Comparison of ENCODE assay signal across 8 mouse cellular contexts in the genomic region with DNA sequence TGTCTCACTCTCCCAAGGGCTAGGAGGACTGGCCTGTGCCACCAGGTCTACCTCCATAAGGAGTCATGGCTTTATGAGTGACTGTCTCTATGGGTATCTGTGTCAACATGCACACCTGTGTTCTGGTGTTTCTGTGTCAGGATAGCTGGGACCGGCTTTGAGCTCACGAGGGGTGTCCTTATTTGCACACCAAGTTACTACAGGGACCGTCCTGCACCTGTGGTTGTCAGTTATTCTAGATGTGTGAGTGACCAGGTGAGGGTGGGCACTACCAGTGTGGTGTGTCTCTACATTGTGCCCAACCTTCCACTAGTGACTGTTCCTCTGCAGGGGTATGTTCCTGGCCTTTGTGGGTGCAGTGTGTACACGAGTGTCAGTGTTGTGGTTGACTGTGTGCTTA. TPM values are rescaled to one million over a fixed set of nuclear protein-coding genes. Genes with fewer than 3 reads are reported as not detected.
DNase-seq lines count a peak whose midpoint lies in the region; ATAC-seq and TF ChIP-seq lines count a peak whose summit lies in the region.

No protein-coding gene starts in this region.

- peak overlapping the region; percentile 87 for H3K4me3 ChIP-seq in heart, embryonic 13.5 days
- peak overlapping the region; percentile 74 to 86; a peak in 3 of 4 replicates for H3K4me3 ChIP-seq in ES-E14 (ENCODE audit: insufficient read depth in 1 of 2, low read depth in 1 of 2, low read length in 2 of 2, poor library complexity in 1 of 2, severe bottlenecking in 1 of 2)
- peak overlapping the region; percentile 78 for H3K4me3 ChIP-seq in forebrain, postnatal 0 days (ENCODE audit: low read depth, low read length)
- peak overlapping the region; percentile 61; the same call in 1 of the 2 replicates for H3K4me3 ChIP-seq in liver, postnatal 0 days (ENCODE audit: low read depth, low read length)

- no peaks in the 10 kb centered on the region for H3K9me3 ChIP-seq in heart, embryonic 13.5 days
- no peaks in the 10 kb centered on the region for H3K9me3 ChIP-seq in ES-E14 (ENCODE audit: control insufficient read depth, insufficient read depth, low read depth, low read length)
- H3K9me3 ChIP-seq in forebrain, postnatal 0 days (ENCODE audit: low read length), result no peaks in the 10 kb centered on the region
- no peaks in the 10 kb centered on the region for H3K9me3 ChIP-seq in liver, postnatal 0 days (ENCODE audit: low read length)

- peak overlapping the region; percentile 79; the same call in 1 of the 2 replicates for H3K27ac ChIP-seq in heart, embryonic 13.5 days (replicated peaks)
- H3K27ac ChIP-seq in ES-E14 (ENCODE audit: insufficient read depth, low read depth, low read length, poor library complexity, severe bottlenecking), result no peak overlapping the region; the same call in 1 of the 2 replicates
- H3K27ac ChIP-seq in forebrain, postnatal 0 days (ENCODE audit: low read depth, low read length), result peak overlapping the region; percentile 98
- H3K27ac ChIP-seq in liver, postnatal 0 days (ENCODE audit: low read depth), result no peak overlapping the region

- 70% methylated on average over 4 of the region's 4 CpGs for WGBS in heart, embryonic 13.5 days
- WGBS in forebrain, postnatal 0 days, result 37% methylated on average over 4 of the region's 4 CpGs
- WGBS in liver, postnatal 0 days (ENCODE audit: insufficient replicate concordance), result 42% methylated on average over 4 of the region's 4 CpGs

- no peaks in the 10 kb centered on the region; the same call in 1 of the 2 replicates for H3K27me3 ChIP-seq in heart, embryonic 13.5 days (replicated peaks)
- 0 out of 2 replicates have a peak, but pooled peaks cover 3% of the 10 kb centered on the region for H3K27me3 ChIP-seq in forebrain, postnatal 0 days (ENCODE audit: insufficient read depth, low read length)
- peaks cover 9% of the 10 kb centered on the region; the same call in 1 of the 2 replicates for H3K27me3 ChIP-seq in liver, postnatal 0 days (ENCODE audit: insufficient read depth, low read length)

- TF ChIP-seq CTCF in forebrain, postnatal 0 days (IDR thresholded peaks at IDR 0.05; ENCODE audit: low read depth), result no peak
- no peak for TF ChIP-seq CTCF in liver, postnatal 0 days (IDR thresholded peaks at IDR 0.05; ENCODE audit: low read depth)

- peak overlapping the region; percentile 84 for H3K4me2 ChIP-seq in heart, embryonic 13.5 days
- peak overlapping the region; percentile 80 for H3K4me2 ChIP-seq in forebrain, postnatal 0 days (ENCODE audit: low read depth)
- H3K4me2 ChIP-seq in liver, postnatal 0 days (ENCODE audit: low read depth, low read length), result peak overlapping the region; percentile 93; the same call in 1 of the 2 replicates

- ATAC-seq in heart, embryonic 13.5 days (ENCODE audit: extremely low read depth, insufficient number of reproducible peaks, low FRiP score, low TSS enrichment), result no peak
- ATAC-seq in forebrain, postnatal 0 days, result 0 out of 2 replicates have a peak, but pooled peaks have one; percentile 4
- no peak for ATAC-seq in liver, postnatal 0 days

- H3K9ac ChIP-seq in heart, embryonic 13.5 days, result peak overlapping the region; percentile 96
- H3K9ac ChIP-seq in ES-E14 (ENCODE audit: insufficient read depth, low read depth, low read length, poor library complexity, severe bottlenecking), result peak overlapping the region; percentile 88; the same call in 1 of the 2 replicates
- peak overlapping the region; percentile 98 for H3K9ac ChIP-seq in forebrain, postnatal 0 days
- H3K9ac ChIP-seq in liver, postnatal 0 days (replicated peaks), result no peak overlapping the region; the same call in 1 of the 2 replicates

- DNase-seq in heart, adult 8-10 months (ENCODE audit: low spot score), result no peak
- no peak for DNase-seq in ES-E14 (ENCODE audit: low read depth, low spot score)
- DNase-seq in forebrain, postnatal 0 days, result no peak
- DNase-seq in liver, postnatal 0 days, result no peak
- DNase-seq in ovary, postnatal 14 days (ENCODE audit: low spot score), result no peak
- no peak for DNase-seq in frontal cortex, postnatal 36 days (ENCODE audit: low spot score in 2 of 2)
- no peak for DNase-seq in adrenal gland, adult 8-10 months

- in situ Hi-C loops in ES-E14 (cut with MboI; ENCODE audit: low sequenced_read_pairs in 2 of 2, unreplicated experiment in 2 of 2), result no loop called here

- peaks cover 71% of the 10 kb centered on the region for H3K4me1 ChIP-seq in heart, embryonic 13.5 days
- peaks cover 27 to 37% of the 10 kb centered on the region in 2 experiments for H3K4me1 ChIP-seq in ES-E14 (ENCODE audit: control insufficient read depth in 2 of 2, insufficient read depth in 2 of 2, low read length in 2 of 2, poor library complexity in 1 of 2)
- peaks cover 38% of the 10 kb centered on the region for H3K4me1 ChIP-seq in forebrain, postnatal 0 days (ENCODE audit: insufficient read depth)
- peaks cover 19% of the 10 kb centered on the region for H3K4me1 ChIP-seq in liver, postnatal 0 days (ENCODE audit: insufficient read depth)

- no peaks in the 10 kb centered on the region for H3K36me3 ChIP-seq in heart, embryonic 13.5 days
- no peaks in the 10 kb centered on the region for H3K36me3 ChIP-seq in ES-E14 (ENCODE audit: control insufficient read depth, insufficient read depth, low read length, poor library complexity, severe bottlenecking)
- peaks cover 6% of the 10 kb centered on the region; the same call in 1 of the 2 replicates for H3K36me3 ChIP-seq in forebrain, postnatal 0 days (ENCODE audit: insufficient read depth)
- no peaks in the 10 kb centered on the region for H3K36me3 ChIP-seq in liver, postnatal 0 days (replicated peaks; ENCODE audit: insufficient read depth, low read length)

- no peak for TF ChIP-seq EP300 in liver, postnatal 0 days (IDR thresholded peaks at IDR 0.05; ENCODE audit: low read depth)

TF ChIP-seq in ES-E14, 5 proteins besides CTCF, POLR2A, EP300 and RAD21:
- TF ChIP-seq HCFC1 (IDR thresholded peaks at IDR 0.05; ENCODE audit: borderline replicate concordance, insufficient read depth, low read length) (no peak), ZC3H11A (IDR thresholded peaks at IDR 0.05; ENCODE audit: borderline replicate concordance, low read depth, low read length) (no peak), ZNF384 (IDR thresholded peaks at IDR 0.05; ENCODE audit: low read depth, low read length) (no peak), CHD2 (IDR thresholded peaks at IDR 0.05; ENCODE audit: low read depth, low read length) (no peak), MAFK (IDR thresholded peaks at IDR 0.05; ENCODE audit: insufficient read depth, low read depth, low read length) (no peak)

RNA-seq across cellular contexts. Expression of gene Nanos3, which starts 2.2 kb away (rescaled TPM):
- polyA plus RNA-seq in heart, embryonic 13.5 days (2015; fragmentation: Nextera tagmentation; extraction: Ambion mirVana), result 1.9 and 2.8 TPM in 2 replicates
- 1 to 10 TPM in 3 of 4 experiments, under 1 TPM in 1; 0.98 to 1.7 (median 1.5) TPM for total RNA-seq in heart, adult 8-10 months (2022)
- total RNA-seq in ES-E14 (2012; rRNA removed), result 7.0 and 9.9 TPM in 2 replicates
- total RNA-seq in forebrain, postnatal 0 days (2014; rRNA removed), result 1.7 and 3.2 TPM in 2 replicates
- polyA plus RNA-seq in forebrain, postnatal 0 days (2015; fragmentation: Nextera tagmentation; extraction: Ambion mirVana), result 10.0 and 13.3 TPM in 2 replicates
- 0.34 and 0.79 TPM in 2 replicates for polyA plus RNA-seq in liver, postnatal 0 days (2015; fragmentation: Nextera tagmentation; extraction: Ambion mirVana)
- total RNA-seq in adrenal gland, adult 8-10 months (2022), result 1 to 10 TPM in 2 of 4 experiments, under 1 TPM in 2; 0.75 to 2.9 (median 1.2) TPM

RNA-seq across cellular contexts. Expression of gene 4930432K21Rik, which starts 35.0 kb away (rescaled TPM):
- polyA plus RNA-seq in heart, embryonic 13.5 days (2015; fragmentation: Nextera tagmentation; extraction: Ambion mirVana), result 0.82 and 0.88 TPM in 2 replicates
- 1 to 10 TPM in 1 of 4 experiments, under 1 TPM in 3; 0.17 to 1.2 (median 0.31) TPM for total RNA-seq in heart, adult 8-10 months (2022)
- 4.9 TPM in 2 replicates for total RNA-seq in ES-E14 (2012; rRNA removed)
- total RNA-seq in forebrain, postnatal 0 days (2014; rRNA removed), result 3.5 and 6.0 TPM in 2 replicates
- polyA plus RNA-seq in forebrain, postnatal 0 days (2015; fragmentation: Nextera tagmentation; extraction: Ambion mirVana), result 2.4 and 3.3 TPM in 2 replicates
- 0.24 and 0.29 TPM in 2 replicates for polyA plus RNA-seq in liver, postnatal 0 days (2015; fragmentation: Nextera tagmentation; extraction: Ambion mirVana)
- under 1 TPM; 0.38 to 0.81 (median 0.40) TPM for total RNA-seq in adrenal gland, adult 8-10 months (2022)

RNA-seq across cellular contexts. Expression of gene Cc2d1a, which starts 35.1 kb away (rescaled TPM):
- polyA plus RNA-seq in heart, embryonic 13.5 days (2015; fragmentation: Nextera tagmentation; extraction: Ambion mirVana), result 14.5 and 15.3 TPM in 2 replicates
- total RNA-seq in heart, adult 8-10 months (2022), result 10 to 100 TPM; 10.9 to 14.6 (median 12.3) TPM
- total RNA-seq in ES-E14 (2012; rRNA removed), result 17.7 and 18.9 TPM in 2 replicates
- total RNA-seq in forebrain, postnatal 0 days (2014; rRNA removed), result 64.2 and 70.1 TPM in 2 replicates
- 36.3 and 48.4 TPM in 2 replicates for polyA plus RNA-seq in forebrain, postnatal 0 days (2015; fragmentation: Nextera tagmentation; extraction: Ambion mirVana)
- 4.4 and 4.5 TPM in 2 replicates for polyA plus RNA-seq in liver, postnatal 0 days (2015; fragmentation: Nextera tagmentation; extraction: Ambion mirVana)
- 10 to 100 TPM; 33.9 to 51.2 (median 40.3) TPM for total RNA-seq in adrenal gland, adult 8-10 months (2022)

RNA-seq across cellular contexts. Expression of gene Zswim4, which starts 54.0 kb away (rescaled TPM):
- 9.1 and 9.3 TPM in 2 replicates for polyA plus RNA-seq in heart, embryonic 13.5 days (2015; fragmentation: Nextera tagmentation; extraction: Ambion mirVana)
- 1 to 10 TPM; 6.6 to 8.0 (median 7.2) TPM for total RNA-seq in heart, adult 8-10 months (2022)
- total RNA-seq in ES-E14 (2012; rRNA removed), result 22.1 and 24.6 TPM in 2 replicates
- total RNA-seq in forebrain, postnatal 0 days (2014; rRNA removed), result 36.5 and 47.7 TPM in 2 replicates
- 15.1 and 15.5 TPM in 2 replicates for polyA plus RNA-seq in forebrain, postnatal 0 days (2015; fragmentation: Nextera tagmentation; extraction: Ambion mirVana)
- 1.4 and 1.6 TPM in 2 replicates for polyA plus RNA-seq in liver, postnatal 0 days (2015; fragmentation: Nextera tagmentation; extraction: Ambion mirVana)
- 10 to 100 TPM; 36.2 to 53.9 (median 48.0) TPM for total RNA-seq in adrenal gland, adult 8-10 months (2022)

RNA-seq across cellular contexts. Expression of gene Podnl1, which starts 57.0 kb away (rescaled TPM):
- polyA plus RNA-seq in heart, embryonic 13.5 days (2015; fragmentation: Nextera tagmentation; extraction: Ambion mirVana), result 0.06 and 0.12 TPM in 2 replicates
- under 1 TPM in 2 of 4 experiments, not detected in 2; 0.11 TPM for total RNA-seq in heart, adult 8-10 months (2022)
- 1.5 and 2.0 TPM in 2 replicates for total RNA-seq in ES-E14 (2012; rRNA removed)
- 0.08 and 0.24 TPM in 2 replicates for total RNA-seq in forebrain, postnatal 0 days (2014; rRNA removed)
- polyA plus RNA-seq in forebrain, postnatal 0 days (2015; fragmentation: Nextera tagmentation; extraction: Ambion mirVana), result 0.09 and 0.23 TPM in 2 replicates
- polyA plus RNA-seq in liver, postnatal 0 days (2015; fragmentation: Nextera tagmentation; extraction: Ambion mirVana), result not detected in 2 replicates
- under 1 TPM; 0.10 to 0.86 (median 0.34) TPM for total RNA-seq in adrenal gland, adult 8-10 months (2022)

Comparison
In these comparisons a context has a peak if more than half of its experiments do, and no peak if none do; other contexts are left out.
1. H3K27ac ChIP-seq: peak in heart, embryonic 13.5 days (single experiment) and forebrain, postnatal 0 days (single experiment); none in ES-E14 (single experiment) and liver, postnatal 0 days (single experiment).
2. Peak in every context shown above with its lines, with median percentiles within 50 percentile points of each other: H3K4me2 ChIP-seq and H3K4me3 ChIP-seq.